Mouse (Mus musculus): Measurements from ENCODE around the gene Shoc2.

DNA sequence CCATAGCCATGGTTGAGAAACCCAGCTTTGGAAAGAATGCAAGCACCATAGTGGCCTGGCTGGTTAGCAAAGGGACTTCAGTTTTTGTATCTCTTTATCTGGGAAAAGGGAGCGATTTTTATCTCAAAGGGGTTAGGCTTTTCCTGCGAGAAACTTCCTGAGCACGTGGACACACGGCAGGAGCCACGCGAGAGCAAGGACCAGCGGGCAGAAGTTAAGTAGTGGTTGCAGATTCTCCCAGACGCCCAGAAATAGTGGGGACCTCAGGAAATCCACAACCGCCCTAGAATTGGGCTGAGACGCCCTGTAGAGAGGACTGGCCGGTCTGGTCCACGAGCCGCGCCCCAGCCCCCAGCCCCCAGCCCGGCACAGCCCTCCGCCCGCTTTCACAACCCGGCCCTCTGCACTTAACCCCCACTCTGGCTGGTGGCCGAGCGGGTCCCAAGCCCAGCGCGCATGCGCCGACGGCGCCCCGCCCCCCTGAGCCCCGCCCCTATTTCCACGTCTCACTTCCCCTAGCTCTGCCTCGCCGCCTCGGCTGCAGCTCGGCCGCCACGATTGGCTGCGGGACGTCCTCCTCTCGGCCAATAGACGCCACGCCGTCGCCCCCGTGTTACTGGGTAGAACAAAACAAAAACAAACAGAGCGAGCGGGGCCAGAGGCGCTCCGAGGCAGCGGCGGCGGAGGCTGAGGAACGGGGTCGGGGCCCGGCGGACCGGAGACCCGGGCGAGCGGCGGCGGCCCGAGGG, 41.2 kb upstream of the Shoc2 start:
- no peak for TF ChIP-seq CTCF (IDR thresholded peaks at IDR 0.05; ENCODE audit: control insufficient read depth, insufficient read depth, insufficient replicate concordance, low read depth, low read length)
- TF ChIP-seq POLR2A (IDR thresholded peaks at IDR 0.05; ENCODE audit: control insufficient read depth, low read depth, low read length) = peak; percentile 88
